Mouse (Mus musculus) testis, adult 2 months (tissue): ENCODE data around the gene Rell1.

Experiments used
- CTCF ChIP-seq: fragments of 200-500 bp; IDR thresholded peaks from 2 replicates; pipeline ENCODE4 v1.5.1; 2012; ENCODE audit warnings: low read depth, mild to moderate bottlenecking, inconsistent platforms, low read length, moderate library complexity; ENCODE audit not compliant: control insufficient read depth, insufficient read depth, insufficient replicate concordance
- POLR2A ChIP-seq: fragments of 200-500 bp; IDR thresholded peaks from 2 replicates; pipeline ENCODE4 v1.6.1; 2012; ENCODE audit warnings: low read depth, mild to moderate bottlenecking, inconsistent platforms, low read length, moderate library complexity; ENCODE audit not compliant: control insufficient read depth

DNA sequence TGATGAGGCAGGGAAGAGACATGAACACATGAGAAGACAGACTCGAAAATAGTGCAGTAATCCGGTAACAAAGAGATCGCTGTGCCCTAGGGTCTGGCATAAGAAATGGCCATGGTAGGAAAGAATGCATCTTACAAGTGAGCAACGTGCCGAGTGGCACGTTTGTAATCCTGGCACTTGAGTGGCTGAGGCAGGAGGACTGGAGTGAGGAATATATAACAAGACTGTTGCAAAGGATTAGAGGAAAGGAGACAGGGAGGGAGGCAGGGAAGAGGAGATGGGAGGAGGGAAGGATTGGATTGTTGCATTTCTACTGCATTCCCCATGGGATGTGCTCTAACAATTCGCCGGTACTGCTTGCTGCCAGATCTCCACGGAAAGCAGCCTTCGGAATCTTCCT lies 89.7 kb downstream of the Rell1 start:
- no peak for TF ChIP-seq POLR2A
- TF ChIP-seq CTCF, result no peak
